Comparison of ENCODE assay signal across 8 mouse cellular contexts in the genomic region with DNA sequence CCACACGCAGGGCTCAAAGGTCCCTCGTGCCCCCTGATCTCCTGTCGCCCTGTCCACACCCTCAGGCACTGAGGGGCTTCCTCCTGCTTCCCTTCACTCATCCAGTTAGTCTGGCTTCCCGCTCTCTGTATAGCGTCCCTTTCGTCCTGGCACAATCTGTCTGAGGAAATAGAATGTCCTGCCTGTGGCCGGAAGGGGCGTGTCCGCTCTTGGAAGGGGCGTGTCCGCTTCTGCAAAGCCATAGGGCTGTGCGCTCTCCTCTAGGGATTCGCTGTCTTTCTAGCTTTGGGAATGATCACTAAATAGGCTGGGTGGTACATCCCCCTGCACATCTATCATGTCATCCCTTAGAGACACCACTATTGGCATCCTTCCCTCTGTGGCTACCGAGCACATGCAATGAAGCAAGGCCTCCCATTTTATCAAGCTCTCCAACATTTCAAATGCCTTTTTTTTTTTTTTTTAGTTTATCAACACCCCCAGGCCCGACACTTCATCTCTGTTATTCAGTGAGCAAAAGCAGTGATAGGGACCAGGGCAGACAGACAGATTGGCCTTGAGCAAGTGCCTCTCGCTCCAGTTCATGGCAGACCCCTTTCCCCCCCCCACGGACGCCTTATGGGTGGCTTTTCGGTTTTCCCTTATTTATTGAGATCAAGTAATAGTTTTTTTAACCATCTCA. TPM values are rescaled to one million over a fixed set of nuclear protein-coding genes. Genes with fewer than 3 reads are reported as not detected.
DNase-seq lines count a peak whose midpoint lies in the region; ATAC-seq lines count a peak whose summit lies in the region.

No protein-coding gene starts in this region.

- no peaks in the 10 kb centered on the region for H3K36me3 ChIP-seq in intestine, embryonic 16.5 days (ENCODE audit: control insufficient read depth, insufficient read depth, low read length)
- no peaks in the 10 kb centered on the region for H3K36me3 ChIP-seq in neural tube, embryonic 11.5 days (ENCODE audit: control insufficient read depth, insufficient read depth, low read length)
- H3K36me3 ChIP-seq in forebrain, embryonic 16.5 days (ENCODE audit: control insufficient read depth, insufficient read depth), result no peaks in the 10 kb centered on the region

- no peaks in the 10 kb centered on the region for H3K9me3 ChIP-seq in intestine, embryonic 16.5 days (ENCODE audit: control insufficient read depth, low read length)
- H3K9me3 ChIP-seq in neural tube, embryonic 11.5 days (ENCODE audit: control insufficient read depth, low read length), result no peaks in the 10 kb centered on the region
- H3K9me3 ChIP-seq in forebrain, embryonic 16.5 days (ENCODE audit: control insufficient read depth, low read length), result no peaks in the 10 kb centered on the region

- no peak overlapping the region for H3K27ac ChIP-seq in intestine, embryonic 16.5 days (ENCODE audit: low read length)
- H3K27ac ChIP-seq in neural tube, embryonic 11.5 days (ENCODE audit: low read depth, low read length), result no peak overlapping the region
- H3K27ac ChIP-seq in forebrain, embryonic 16.5 days (ENCODE audit: low read length), result no peak overlapping the region

- no peak overlapping the region; the same call in 1 of the 2 replicates for H3K4me3 ChIP-seq in intestine, embryonic 16.5 days (ENCODE audit: low read length)
- H3K4me3 ChIP-seq in neural tube, embryonic 11.5 days (ENCODE audit: low read depth, low read length), result no peak overlapping the region
- no peak overlapping the region for H3K4me3 ChIP-seq in forebrain, embryonic 16.5 days (replicated peaks; ENCODE audit: low read length)

- no peaks in the 10 kb centered on the region for H3K27me3 ChIP-seq in intestine, embryonic 16.5 days (replicated peaks; ENCODE audit: control insufficient read depth, insufficient read depth, low read length)
- no peaks in the 10 kb centered on the region for H3K27me3 ChIP-seq in neural tube, embryonic 11.5 days (ENCODE audit: control insufficient read depth, insufficient read depth, low read length)
- no peaks in the 10 kb centered on the region for H3K27me3 ChIP-seq in forebrain, embryonic 16.5 days (replicated peaks; ENCODE audit: control insufficient read depth, insufficient read depth, low read length)

- WGBS in intestine, embryonic 16.5 days, result 47% methylated on average over 19 of the region's 19 CpGs
- 61% methylated on average over 19 of the region's 19 CpGs for WGBS in neural tube, embryonic 11.5 days
- 67% methylated on average over 19 of the region's 19 CpGs for WGBS in forebrain, embryonic 16.5 days

- peak overlapping the region; percentile 26 for H3K4me2 ChIP-seq in intestine, embryonic 16.5 days (ENCODE audit: low read depth, low read length)
- H3K4me2 ChIP-seq in neural tube, embryonic 11.5 days (ENCODE audit: low read depth), result peak overlapping the region; percentile 15; the same call in 1 of the 2 replicates
- H3K4me2 ChIP-seq in forebrain, embryonic 16.5 days (ENCODE audit: low read length), result no peak overlapping the region

- peak; percentile 6 to 7 for DNase-seq in monocyte, adult 2 months (ENCODE audit: low read depth in 1 of 2, low spot score in 2 of 2)
- DNase-seq in embryo, embryonic 10 days (ENCODE audit: low spot score), result peak; percentile 63
- DNase-seq in neural tube, embryonic 11.5 days (ENCODE audit: low spot score), result peak; percentile 38
- DNase-seq in gastrocnemius, postnatal 25 days, result no peak
- DNase-seq in gastrocnemius, postnatal 10 days, result no peak

- no peak for ATAC-seq in monocyte, adult 5-6 weeks (replicated peaks; ENCODE audit: insufficient number of reproducible peaks, low FRiP score, low TSS enrichment, poor library complexity, severe bottlenecking)
- peak; percentile 36; the same call in 1 of the 2 replicates for ATAC-seq in intestine, embryonic 16.5 days
- no peak for ATAC-seq in neural tube, embryonic 11.5 days (ENCODE audit: insufficient read depth, low FRiP score, low TSS enrichment)
- no peak for ATAC-seq in forebrain, embryonic 16.5 days

- no peaks in the 10 kb centered on the region for H3K4me1 ChIP-seq in intestine, embryonic 16.5 days (ENCODE audit: control insufficient read depth, insufficient read depth, low read length)
- H3K4me1 ChIP-seq in neural tube, embryonic 11.5 days (ENCODE audit: control insufficient read depth, insufficient read depth, low read length), result no peaks in the 10 kb centered on the region
- H3K4me1 ChIP-seq in forebrain, embryonic 16.5 days (replicated peaks; ENCODE audit: control insufficient read depth, insufficient read depth, low read length), result peaks cover 27% of the 10 kb centered on the region

- H3K9ac ChIP-seq in intestine, embryonic 16.5 days (ENCODE audit: low read depth, low read length), result 0 out of 2 replicates have a peak overlapping the region, but pooled peaks have one; percentile 21
- H3K9ac ChIP-seq in neural tube, embryonic 11.5 days (ENCODE audit: low read length), result no peak overlapping the region
- no peak overlapping the region for H3K9ac ChIP-seq in forebrain, embryonic 16.5 days (replicated peaks; ENCODE audit: low read depth, low read length)

RNA-seq across cellular contexts. Expression of a gene that starts 13.6 kb away (rescaled TPM):
- total RNA-seq in monocyte, adult 5-6 weeks (2017), result not detected in 3 replicates
- polyA plus RNA-seq in intestine, embryonic 16.5 days (2015; fragmentation: Nextera tagmentation; extraction: Ambion mirVana), result 0.61 and 0.65 TPM in 2 replicates
- polyA plus RNA-seq in neural tube, embryonic 11.5 days (2014; fragmentation: Nextera tagmentation; extraction: Ambion mirVana), result 0.09 TPM in 1 of 2 replicates, not detected in the other
- not detected for total RNA-seq in gastrocnemius, postnatal 25 days (2021)
- under 1 TPM; 0.31 to 0.47 TPM for total RNA-seq in gastrocnemius, postnatal 10 days (2021)
- polyA plus RNA-seq in forebrain, embryonic 16.5 days (2015; fragmentation: Nextera tagmentation; extraction: Ambion mirVana), result 0.09 and 0.21 TPM in 2 replicates

Comparison
In these comparisons a context has a peak if more than half of its experiments do, and no peak if none do; other contexts are left out.
1. DNase-seq: peak in monocyte, adult 2 months (2 of 2), embryo, embryonic 10 days (single experiment) and neural tube, embryonic 11.5 days (single experiment); none in gastrocnemius, postnatal 25 days (single experiment) and gastrocnemius, postnatal 10 days (single experiment).